Mouse (Mus musculus) spleen, adult 2 months (tissue): ENCODE results near the gene Trim33. TPM values are rescaled to one million over a fixed set of nuclear protein-coding genes. Genes with fewer than 3 reads are reported as not detected.

Source experiments
- DNase-seq, 2 experiments: peaks; one replicate each; pipeline versions ENCODE4 v3.0.0 to v3.0.0-alpha.2; 2012 to 2021; ENCODE audit warnings: low spot score in 2 of 2, low read depth in 1 of 2
- H3K27ac ChIP-seq: fragments of 200-500 bp; 2 replicates; pipeline ENCODE4 v1.5.1; 2012; ENCODE audit warnings: low read length, inconsistent platforms; ENCODE audit not compliant: insufficient read depth
- H3K27me3 ChIP-seq: fragments of 200-500 bp; 2 replicates; pipeline ENCODE4 v1.6.1; 2012; ENCODE audit warnings: mild to moderate bottlenecking, moderate library complexity, low read length, inconsistent platforms; ENCODE audit not compliant: control insufficient read depth, insufficient read depth
- H3K36me3 ChIP-seq: fragments of 200-500 bp; 2 replicates; pipeline ENCODE4 v1.6.1; 2012; ENCODE audit warnings: mild to moderate bottlenecking, low read length, inconsistent platforms; ENCODE audit not compliant: control insufficient read depth, insufficient read depth
- H3K4me1 ChIP-seq: fragments of 200-500 bp; 2 replicates; pipeline ENCODE4 v1.6.1; 2011; ENCODE audit warnings: inconsistent platforms; ENCODE audit not compliant: control insufficient read depth, insufficient read depth, insufficient read length
- H3K4me3 ChIP-seq: fragments of 200-500 bp; 2 replicates; pipeline ENCODE4 v1.5.1; 2011; ENCODE audit warnings: mild to moderate bottlenecking, inconsistent platforms; ENCODE audit not compliant: insufficient read depth, insufficient read length; ENCODE audit errors: extremely low read depth
- CTCF ChIP-seq: fragments of 200-500 bp; IDR thresholded peaks from 2 replicates; pipeline ENCODE4 v1.5.1; 2011; ENCODE audit warnings: mild to moderate bottlenecking, inconsistent platforms; ENCODE audit not compliant: insufficient read depth, insufficient read length, insufficient replicate concordance; ENCODE audit errors: extremely low read depth
- POLR2A ChIP-seq: fragments of 200-500 bp; IDR thresholded peaks from 2 replicates; pipeline ENCODE4 v1.6.1; 2011; ENCODE audit warnings: low read depth, low read length, inconsistent platforms
- WGBS: fragments of 180-500 bp; shearing (Covaris S2); methylation state at CpG from one replicate; pipeline ENCODE4 v1.1.7; 2018; 5-methylcytosine and 5-hydroxymethylcytosine counted together
- polyA plus RNA-seq: library from polyadenylated mRNA; depleted of rRNA; stranded (reverse); fragments of >200 nt; gene quantifications from 2 replicates; pipeline ENCODE4 v1.2.3, GENCODE M21; 2012; rRNA removed

Trim33 gene
- polyA plus RNA-seq, 1 experiment = 10.1 TPM

DNA sequence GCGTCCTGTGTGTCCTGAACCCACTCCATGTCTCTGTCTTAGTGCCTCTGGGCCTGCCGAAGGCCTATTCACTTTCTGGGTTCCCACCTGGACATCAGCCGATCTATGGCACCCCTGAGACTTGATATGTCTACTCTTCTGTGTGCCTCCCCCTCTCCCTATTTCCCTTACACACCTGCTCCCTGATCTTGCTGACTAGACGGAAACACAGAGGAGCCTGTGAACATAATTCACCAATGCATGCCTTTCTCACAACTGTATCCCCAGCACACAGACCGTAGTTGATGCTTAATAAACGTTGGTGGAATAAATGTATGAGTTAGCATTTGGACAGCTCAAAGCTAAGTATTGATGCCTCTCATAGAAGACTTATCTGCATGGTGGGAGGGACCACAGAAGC lies 121.7 kb downstream of the Trim33 start:
- 73% methylated on average over 6 of the region's 6 CpGs for WGBS
- H3K27ac ChIP-seq = no peak overlapping the region

DNA sequence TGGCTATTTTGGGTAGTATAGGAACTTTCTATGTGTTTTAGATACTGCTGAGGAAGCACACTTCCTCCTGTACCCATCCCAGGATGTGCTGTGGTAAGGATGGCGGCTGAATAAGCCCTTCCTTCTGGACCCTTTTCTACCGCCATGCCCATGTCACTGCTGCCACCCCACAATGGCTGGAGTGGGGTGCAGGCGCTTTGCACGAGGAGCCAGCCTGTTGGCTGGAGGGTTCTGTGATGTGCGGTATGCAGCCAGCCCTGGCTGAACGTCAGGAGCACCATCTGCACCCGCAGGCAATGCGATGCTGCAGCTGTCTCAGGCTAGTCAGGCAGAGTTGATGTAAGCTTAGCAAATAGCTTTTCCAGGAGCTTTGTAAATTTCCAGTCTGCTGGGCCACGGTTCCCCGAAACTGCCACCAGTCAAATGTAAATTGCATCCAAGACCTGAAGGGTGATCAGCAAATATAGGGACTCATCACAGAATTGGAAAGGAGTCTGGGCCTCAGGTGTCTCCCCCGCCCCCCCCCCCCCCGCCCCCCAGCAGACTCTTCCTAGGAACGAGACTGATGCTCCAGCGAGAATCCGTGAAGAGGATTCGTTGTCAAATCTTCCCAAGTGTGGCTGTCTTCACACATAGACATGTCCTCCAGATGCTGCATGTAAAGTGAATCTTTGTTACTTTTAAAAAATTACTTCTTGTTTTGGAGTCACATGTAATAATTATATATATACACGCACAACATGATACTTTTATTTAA lies 122.4 kb downstream of the Trim33 start:
- TF ChIP-seq CTCF (no peak), POLR2A (no peak)
- Histone ChIP-seq H3K27me3 (no peaks in the 10 kb centered on the region), H3K27ac (no peak overlapping the region), H3K4me1 (peaks cover 9% of the 10 kb centered on the region; the same call in 1 of the 2 replicates), H3K4me3 (no peak overlapping the region), H3K36me3 (no peaks in the 10 kb centered on the region)
- WGBS = 58% methylated on average over 17 of the region's 17 CpGs
- DNase-seq = no peak

More for the DNA sequence above, 121.7 kb downstream of the Trim33 start:
- Histone ChIP-seq H3K27me3 (no peaks in the 10 kb centered on the region), H3K4me3 (no peak overlapping the region), H3K36me3 (no peaks in the 10 kb centered on the region), H3K4me1 (peaks cover 9% of the 10 kb centered on the region; the same call in 1 of the 2 replicates)
- TF ChIP-seq POLR2A (no peak), CTCF (no peak)
- DNase-seq = no peak

DNA sequence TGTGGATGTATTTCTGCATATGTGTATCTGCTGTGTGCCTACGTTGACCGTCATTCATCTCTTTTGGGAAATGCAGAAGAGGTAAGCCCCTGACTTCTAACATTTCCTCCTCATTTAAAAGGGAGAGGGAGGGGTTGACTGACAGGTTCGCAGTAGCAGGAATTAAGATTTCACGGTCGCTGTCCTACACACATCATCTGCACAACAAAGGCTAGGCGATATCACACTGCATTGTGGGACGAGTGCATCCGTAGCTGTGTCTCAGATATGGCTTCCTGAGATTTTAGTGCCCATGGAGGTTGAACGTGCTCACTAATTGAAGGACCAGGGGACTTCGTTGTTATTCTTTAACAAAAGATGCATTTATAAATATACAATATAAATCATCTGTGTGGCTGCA lies 123.1 kb downstream of the Trim33 start:
- no peaks in the 10 kb centered on the region for H3K27me3 ChIP-seq
- 87% methylated on average over 10 of the region's 10 CpGs for WGBS
- no peak for TF ChIP-seq POLR2A
- no peak for TF ChIP-seq CTCF

DNA sequence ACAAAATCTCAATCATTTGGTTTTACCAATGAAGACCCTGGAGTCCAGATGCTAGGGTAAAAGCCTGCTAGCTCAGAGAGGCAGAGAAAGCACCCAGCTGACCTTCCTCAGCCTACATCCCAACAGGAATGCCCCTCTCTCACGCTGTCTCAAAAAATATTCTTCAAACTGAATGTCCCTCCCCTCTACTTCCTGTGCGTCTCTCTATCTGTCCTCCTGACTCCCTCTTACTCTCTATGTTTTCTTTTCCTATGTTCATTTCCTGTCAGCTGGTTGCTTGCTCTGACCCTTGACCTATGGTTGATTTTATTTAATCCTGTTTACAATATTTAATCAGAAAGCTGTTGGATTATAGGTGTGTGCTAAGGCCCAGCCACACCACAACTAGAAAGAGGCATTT lies 126.0 kb downstream of the Trim33 start:
- Histone ChIP-seq H3K36me3 (no peaks in the 10 kb centered on the region), H3K27ac (peak overlapping the region; percentile 47), H3K4me1 (peaks cover 9% of the 10 kb centered on the region; the same call in 1 of the 2 replicates), H3K4me3 (no peak overlapping the region), H3K27me3 (no peaks in the 10 kb centered on the region)
- WGBS = 63% methylated on average over 2 of the region's 2 CpGs
- TF ChIP-seq POLR2A (no peak), CTCF (no peak)
- DNase-seq = no peak

More for the DNA sequence above, 123.1 kb downstream of the Trim33 start:
- no peak overlapping the region for H3K27ac ChIP-seq
- no peak overlapping the region for H3K4me3 ChIP-seq
- no peaks in the 10 kb centered on the region for H3K36me3 ChIP-seq
- no peak for DNase-seq
- H3K4me1 ChIP-seq = peaks cover 13% of the 10 kb centered on the region; the same call in 1 of the 2 replicates

DNA sequence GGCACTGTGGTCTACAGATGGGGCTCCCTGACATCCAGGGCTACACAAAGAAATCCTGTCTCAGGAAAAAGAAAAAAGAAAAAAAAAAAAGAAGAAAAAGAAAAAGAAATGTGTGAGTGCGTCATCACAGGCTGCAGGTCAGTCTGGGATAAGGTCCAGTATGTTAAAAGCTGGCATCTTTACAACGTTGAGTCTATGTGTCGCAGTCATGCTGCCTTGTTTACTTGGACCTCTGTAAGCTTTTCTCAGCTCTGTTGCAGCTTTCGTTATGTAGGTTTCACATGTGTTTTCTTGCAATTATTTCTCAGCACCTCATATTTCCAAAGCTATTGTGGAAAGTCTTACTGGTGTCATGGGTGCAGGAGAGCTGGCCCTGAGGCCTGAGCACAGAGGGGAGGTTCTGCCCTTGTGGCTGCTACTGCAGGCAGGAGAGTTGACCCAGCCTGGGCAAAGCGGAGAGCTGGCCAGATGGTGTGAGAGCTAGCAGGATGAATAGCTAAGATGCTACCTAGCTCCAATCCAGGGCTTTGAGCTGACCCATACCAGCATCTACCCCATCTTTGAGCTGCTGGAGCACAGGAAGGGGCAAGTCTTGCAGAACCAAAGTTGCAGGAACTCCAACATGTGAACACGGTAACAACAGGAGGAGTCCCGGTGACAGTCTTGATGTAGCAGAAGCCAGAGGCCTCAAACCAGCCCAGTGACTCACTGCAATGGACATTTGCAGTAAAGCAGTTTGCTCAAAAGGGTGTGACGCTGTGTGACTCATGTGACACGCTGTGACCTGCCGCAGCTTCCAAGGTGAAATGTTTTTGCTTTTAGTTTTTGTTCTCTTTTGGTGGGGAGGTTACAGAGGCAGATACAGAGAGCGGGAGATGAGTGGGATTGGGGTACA lies 127.0 kb downstream of the Trim33 start:
- peak overlapping the region; percentile 44 for H3K27ac ChIP-seq
- no peaks in the 10 kb centered on the region for H3K27me3 ChIP-seq
- 82% methylated on average over 11 of the region's 11 CpGs for WGBS
- no peak overlapping the region for H3K4me3 ChIP-seq
- H3K4me1 ChIP-seq = peaks cover 8% of the 10 kb centered on the region; the same call in 1 of the 2 replicates
- H3K36me3 ChIP-seq = no peaks in the 10 kb centered on the region
- TF ChIP-seq POLR2A = no peak
- no peak for TF ChIP-seq CTCF
- DNase-seq = no peak

Other genes with a start within 250 kb of the Trim33 start
- 10.5 and 12.7 TPM in 2 replicates for gene Nras, start 221.0 kb upstream of the Trim33 start, polyA plus RNA-seq
- 1.1 and 1.2 TPM in 2 replicates for gene Ampd1, start 205.3 kb upstream of the Trim33 start, polyA plus RNA-seq
- 0.75 and 1.2 TPM in 2 replicates for gene Dennd2c, start 176.7 kb upstream of the Trim33 start, polyA plus RNA-seq
- 15.3 and 21.4 TPM in 2 replicates for gene Bcas2, start 107.6 kb upstream of the Trim33 start, polyA plus RNA-seq